Comparison of ENCODE assay signal across 22 mouse cellular contexts in genomic region chr4:117281090-117281845, GRCm38 (mm10). TPM values are rescaled to one million over a fixed set of nuclear protein-coding genes. Genes with fewer than 3 reads are reported as not detected.
A peak's percentile ranks its signal among the peaks of the same experiment; 100 is the strongest.
DNase-seq lines count a peak whose midpoint lies in the region; ATAC-seq and TF ChIP-seq lines count a peak whose summit lies in the region.
"Had no signal": no experiment of that assay in that cellular context is flagged by ENCODE, and none has a peak within 500 bp of the region (broad histone marks: within the 10 kb centered on the region; RNA-seq: fewer than 3 reads in every experiment).

No protein-coding gene starts in this region.

- H3K27ac ChIP-seq in gastrocnemius, adult 2 months = 0 out of 2 replicates have a peak overlapping the region, but pooled peaks have one; percentile 16
- no peak overlapping the region for H3K27ac ChIP-seq in neural tube, embryonic 13.5 days (replicated peaks)
- no peak overlapping the region for H3K27ac ChIP-seq in neural tube, embryonic 15.5 days (replicated peaks)
- H3K27ac ChIP-seq in limb, embryonic 12.5 days = 0 out of 2 replicates have a peak overlapping the region, but pooled peaks have one; percentile 37
- H3K27ac ChIP-seq: embryonic facial prominence, embryonic 12.5 days; kidney, postnatal 0 days; neural tube, embryonic 12.5 days had no signal

- ATAC-seq in neural tube, embryonic 13.5 days (ENCODE audit: low read depth) = no peak
- no peak for ATAC-seq in neural tube, embryonic 15.5 days (ENCODE audit: low FRiP score)
- no peak for ATAC-seq in limb, embryonic 12.5 days (ENCODE audit: insufficient number of reproducible peaks, insufficient read depth, low FRiP score, low TSS enrichment, low read depth)
- ATAC-seq: activated CD4-positive, CD25-positive, alpha-beta regulatory T cell, adult 4 months had no signal

- no peaks in the 10 kb centered on the region for H3K9me3 ChIP-seq in neural tube, embryonic 13.5 days
- H3K9me3 ChIP-seq in neural tube, embryonic 15.5 days (replicated peaks) = no peaks in the 10 kb centered on the region
- no peaks in the 10 kb centered on the region for H3K9me3 ChIP-seq in limb, embryonic 12.5 days
- H3K9me3 ChIP-seq: embryonic facial prominence, embryonic 12.5 days; neural tube, embryonic 12.5 days had no signal

- H3K4me2 ChIP-seq in neural tube, embryonic 13.5 days = no peak overlapping the region
- no peak overlapping the region for H3K4me2 ChIP-seq in neural tube, embryonic 15.5 days
- no peak overlapping the region for H3K4me2 ChIP-seq in limb, embryonic 12.5 days
- H3K4me2 ChIP-seq: embryonic facial prominence, embryonic 12.5 days; lung, embryonic 14.5 days; neural tube, embryonic 12.5 days had no signal

- 37% methylated on average over 19 of the region's 19 CpGs for WGBS in neural tube, embryonic 13.5 days
- WGBS in neural tube, embryonic 15.5 days = 35% methylated on average over 19 of the region's 19 CpGs
- 35% methylated on average over 19 of the region's 19 CpGs for WGBS in limb, embryonic 12.5 days

- TF ChIP-seq CTCF in gastrocnemius, adult 2 months (IDR thresholded peaks at IDR 0.05) = no peak

- peaks cover 86% of the 10 kb centered on the region for H3K36me3 ChIP-seq in neural tube, embryonic 13.5 days
- peaks cover 35% of the 10 kb centered on the region for H3K36me3 ChIP-seq in neural tube, embryonic 15.5 days
- peaks cover 100% of the 10 kb centered on the region for H3K36me3 ChIP-seq in limb, embryonic 12.5 days

- H3K4me3 ChIP-seq in gastrocnemius, adult 2 months = no peak overlapping the region
- H3K4me3 ChIP-seq in neural tube, embryonic 13.5 days = no peak overlapping the region
- H3K4me3 ChIP-seq in neural tube, embryonic 15.5 days (replicated peaks) = no peak overlapping the region
- H3K4me3 ChIP-seq in limb, embryonic 12.5 days (replicated peaks) = no peak overlapping the region
- H3K4me3 ChIP-seq: embryonic facial prominence, embryonic 12.5 days; neural tube, embryonic 12.5 days had no signal

- H3K9ac ChIP-seq in neural tube, embryonic 13.5 days = 0 out of 2 replicates have a peak overlapping the region, but pooled peaks have one; percentile 17
- no peak overlapping the region for H3K9ac ChIP-seq in neural tube, embryonic 15.5 days (replicated peaks)
- H3K9ac ChIP-seq in limb, embryonic 12.5 days (replicated peaks) = no peak overlapping the region; the same call in 1 of the 2 replicates
- H3K9ac ChIP-seq: embryonic facial prominence, embryonic 12.5 days; lung, embryonic 14.5 days; neural tube, embryonic 12.5 days had no signal

- H3K4me1 ChIP-seq in neural tube, embryonic 13.5 days (replicated peaks) = peaks cover 96% of the 10 kb centered on the region
- peaks cover 82% of the 10 kb centered on the region for H3K4me1 ChIP-seq in neural tube, embryonic 15.5 days
- H3K4me1 ChIP-seq in limb, embryonic 12.5 days (replicated peaks) = peaks cover 49% of the 10 kb centered on the region

- intact Hi-C loops in gastrocnemius, adult 2 months (cut with DNase I) = no loop called here

- no peaks in the 10 kb centered on the region for H3K27me3 ChIP-seq in neural tube, embryonic 13.5 days
- H3K27me3 ChIP-seq in neural tube, embryonic 15.5 days (replicated peaks) = 0 out of 2 replicates have a peak, but pooled peaks cover 7% of the 10 kb centered on the region
- no peaks in the 10 kb centered on the region; the same call in 1 of the 2 replicates for H3K27me3 ChIP-seq in limb, embryonic 12.5 days
- H3K27me3 ChIP-seq: embryonic facial prominence, embryonic 12.5 days; neural tube, embryonic 12.5 days had no signal

- DNase-seq in gastrocnemius, adult 2 months = no peak
- DNase-seq in gastrocnemius, postnatal 25 days = no peak
- no peak for DNase-seq in T-cell, adult 2 months (ENCODE audit: low spot score)
- no peak for DNase-seq in adrenal gland, adult 18-20 months (ENCODE audit: low spot score in 2 of 2)
- DNase-seq: cerebellum, adult 9-10 months; heart, adult 18-20 months; heart, postnatal 4 days; kidney, adult 11 months; layer of hippocampus, adult 9-11 months; lung, embryonic 14.5 days; lung, postnatal 4 days; right cerebral cortex, postnatal 4 days; thymus, postnatal 4 days had no signal

RNA-seq across cellular contexts. Expression of gene Armh1, which starts 29.3 kb away (rescaled TPM):
- not detected for total RNA-seq in gastrocnemius, adult 2 months (2021)
- not detected for total RNA-seq in gastrocnemius, postnatal 25 days (2021)
- polyA plus RNA-seq in neural tube, embryonic 13.5 days (2015; fragmentation: Nextera tagmentation; extraction: Ambion mirVana) = 0.28 and 0.66 TPM in 2 replicates
- polyA plus RNA-seq in neural tube, embryonic 15.5 days (2015; fragmentation: Nextera tagmentation; extraction: Ambion mirVana) = 1.4 and 1.5 TPM in 2 replicates
- 0.26 and 0.65 TPM in 2 replicates for polyA plus RNA-seq in limb, embryonic 12.5 days (2016; fragmentation: Nextera tagmentation; extraction: Ambion mirVana)
- 1 to 10 TPM; 1.9 to 2.4 TPM for total RNA-seq in adrenal gland, adult 18-20 months (2021)
- total RNA-seq: gastrocnemius, adult 18-20 months had no signal
- polyA plus RNA-seq: activated CD4-positive, CD25-positive, alpha-beta regulatory T cell, adult 4 months; C2C12 had no signal

RNA-seq across cellular contexts. Expression of gene Tmem53, which starts 29.5 kb away (rescaled TPM):
- total RNA-seq in gastrocnemius, adult 2 months (2021) = 1 to 10 TPM; 2.7 to 6.6 TPM
- total RNA-seq in gastrocnemius, postnatal 25 days (2021) = 1 to 10 TPM; 3.4 to 6.6 TPM
- 5.9 and 6.5 TPM in 2 replicates for polyA plus RNA-seq in neural tube, embryonic 13.5 days (2015; fragmentation: Nextera tagmentation; extraction: Ambion mirVana)
- 6.3 and 8.7 TPM in 2 replicates for polyA plus RNA-seq in neural tube, embryonic 15.5 days (2015; fragmentation: Nextera tagmentation; extraction: Ambion mirVana)
- 8.8 and 11.0 TPM in 2 replicates for polyA plus RNA-seq in limb, embryonic 12.5 days (2016; fragmentation: Nextera tagmentation; extraction: Ambion mirVana)
- 10 to 100 TPM; 38.6 to 66.8 TPM for total RNA-seq in adrenal gland, adult 18-20 months (2021)

Comparison
In these comparisons a context has a peak if more than half of its experiments do, and no peak if none do; other contexts are left out.
1. H3K27ac ChIP-seq: peak in gastrocnemius, adult 2 months (single experiment) and limb, embryonic 12.5 days (single experiment); none in neural tube, embryonic 13.5 days (single experiment) and neural tube, embryonic 15.5 days (single experiment).
2. RNA of gene Tmem53, which starts 29.5 kb away (total RNA-seq): 38.6 to 66.8 TPM in adrenal gland, adult 18-20 months; 2.7 to 6.6 TPM in gastrocnemius, adult 2 months and 3.4 to 6.6 TPM in gastrocnemius, postnatal 25 days; every median in the first group is over 4 times any median in the second.